Mouse (Mus musculus) hindbrain, embryonic 13.5 days (tissue): ENCODE data around the gene Fam78a. TPM values are rescaled to one million over a fixed set of nuclear protein-coding genes. Genes with fewer than 3 reads are reported as not detected.
"Not testable (repeated sequence)": the region's sequence is repeated elsewhere in the genome, so short reads cannot be mapped to it uniquely, and the experiment has no call there.

Experiments
- ATAC-seq: fragments of 200-750 bp; cut with Nextera tagmentation; 2 replicates; pipeline ENCODE4 v1.8.0; 2017; ENCODE audit warnings: moderate TSS enrichment; ENCODE audit not compliant: low FRiP score
- H3K27ac ChIP-seq: fragments of 300-500 bp; sonication (generic); 2 replicates; pipeline ENCODE4 v1.5.1; 2015; ENCODE audit warnings: inconsistent platforms, mild to moderate bottlenecking, moderate library complexity
- H3K27me3 ChIP-seq: fragments of 300-500 bp; sonication (generic); 2 replicates; pipeline ENCODE4 v1.6.1; 2015; ENCODE audit warnings: mild to moderate bottlenecking, inconsistent platforms
- H3K36me3 ChIP-seq: fragments of 300-500 bp; sonication (generic); 2 replicates; pipeline ENCODE4 v1.6.1; 2015; ENCODE audit warnings: mild to moderate bottlenecking, inconsistent platforms
- H3K4me1 ChIP-seq: fragments of 300-500 bp; sonication (generic); replicated peaks from 2 replicates; pipeline ENCODE4 v1.6.1; 2015; ENCODE audit warnings: inconsistent platforms
- H3K4me2 ChIP-seq: fragments of 300-500 bp; sonication (generic); 2 replicates; pipeline ENCODE4 v1.6.1; 2015; ENCODE audit warnings: inconsistent platforms, mild to moderate bottlenecking, moderate library complexity
- H3K4me3 ChIP-seq: fragments of 300-500 bp; sonication (generic); 2 replicates; pipeline ENCODE4 v1.5.1; 2015; ENCODE audit warnings: mild to moderate bottlenecking, inconsistent platforms
- H3K9ac ChIP-seq: fragments of 300-500 bp; sonication (generic); 2 replicates; pipeline ENCODE4 v1.6.1; 2015; ENCODE audit warnings: mild to moderate bottlenecking, inconsistent platforms
- H3K9me3 ChIP-seq: fragments of 300-500 bp; sonication (generic); 2 replicates; pipeline ENCODE4 v1.6.1; 2016; ENCODE audit warnings: inconsistent platforms
- WGBS: fragments of 180-500 bp; shearing (Covaris S2); methylation state at CpG from one replicate; pipeline ENCODE4 v1.1.7; 2015; 5-methylcytosine and 5-hydroxymethylcytosine counted together
- polyA plus RNA-seq: library from polyadenylated mRNA; unstranded; fragments of >200 nt; fragmentation: Nextera tagmentation; extraction: Ambion mirVana; gene quantifications from 2 replicates; pipeline ENCODE4 v1.2.1, GENCODE M21; 2015

The Fam78a gene
- polyA plus RNA-seq, 1 experiment from 2014 or later = 0.74 TPM

GRCm38 (mm10) chr2:32046009-32046408, 38.6 kb downstream of the Fam78a start:
- Histone ChIP-seq H3K4me3 (no peak overlapping the region), H3K27me3 (no peaks in the 10 kb centered on the region), H3K4me2 (no peak overlapping the region), H3K9me3 (no peaks in the 10 kb centered on the region), H3K27ac (no peak overlapping the region), H3K9ac (no peak overlapping the region), H3K4me1 (no peaks in the 10 kb centered on the region), H3K36me3 (peaks cover 89% of the 10 kb centered on the region)
- 93% methylated on average over 10 of the region's 10 CpGs for WGBS
- ATAC-seq = no peak

DNA sequence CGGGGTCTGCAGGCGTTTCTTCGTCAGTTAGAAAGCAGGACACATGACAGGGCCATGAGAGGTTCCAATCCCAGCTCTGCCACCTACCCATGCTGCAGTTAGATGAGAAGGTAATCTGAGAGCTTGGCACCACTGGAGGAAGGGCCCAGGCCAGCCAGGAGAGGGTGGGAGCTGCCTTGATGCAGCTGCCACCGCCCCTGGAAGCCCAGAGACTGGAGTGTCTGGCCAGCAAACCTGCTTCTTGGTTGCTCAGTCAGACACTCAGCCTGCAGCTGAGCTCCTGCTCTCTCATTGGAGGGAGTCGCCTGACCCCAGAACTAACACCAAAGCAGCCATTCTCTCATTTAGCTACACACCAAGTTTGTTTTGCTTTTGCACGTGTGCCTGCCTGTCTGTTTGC, 39.3 kb downstream of the Fam78a start:
- Histone ChIP-seq H3K36me3 (peaks cover 88% of the 10 kb centered on the region), H3K9ac (no peak overlapping the region), H3K9me3 (no peaks in the 10 kb centered on the region), H3K27me3 (no peaks in the 10 kb centered on the region), H3K27ac (no peak overlapping the region), H3K4me1 (no peaks in the 10 kb centered on the region), H3K4me3 (no peak overlapping the region), H3K4me2 (no peak overlapping the region)
- 91% methylated on average over 6 of the region's 6 CpGs for WGBS
- no peak for ATAC-seq

DNA sequence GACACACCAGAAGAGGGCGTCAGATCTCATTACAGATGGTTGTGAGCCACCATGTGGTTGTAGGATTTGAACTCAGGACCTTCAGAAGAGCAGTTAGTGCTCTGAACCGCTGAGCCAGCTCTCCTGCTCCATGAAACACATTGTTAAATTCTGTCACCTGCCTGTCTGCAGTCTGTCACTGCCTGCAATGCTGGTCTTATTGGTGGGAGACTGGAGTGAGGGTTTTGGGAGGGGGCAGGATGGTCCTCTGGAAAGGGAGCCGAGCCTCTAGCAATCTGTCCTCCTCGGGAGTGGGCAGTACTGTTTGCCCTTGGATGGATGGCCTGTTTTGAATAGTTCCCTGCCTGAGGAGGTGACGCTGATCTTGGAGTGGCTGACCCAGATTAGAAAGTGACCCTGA, 40.8 kb downstream of the Fam78a start:
- Histone ChIP-seq H3K27me3 (no peaks in the 10 kb centered on the region), H3K4me3 (no peak overlapping the region), H3K4me1 (no peaks in the 10 kb centered on the region), H3K4me2 (no peak overlapping the region), H3K9ac (no peak overlapping the region), H3K27ac (no peak overlapping the region), H3K9me3 (no peaks in the 10 kb centered on the region), H3K36me3 (peaks cover 88% of the 10 kb centered on the region)
- 77% methylated on average over 5 of the region's 5 CpGs for WGBS
- no peak for ATAC-seq

GRCm38 (mm10) chr2:32041087-32041486, 43.6 kb downstream of the Fam78a start:
- Histone ChIP-seq H3K4me3 (no peak overlapping the region), H3K27ac (no peak overlapping the region), H3K9ac (no peak overlapping the region), H3K36me3 (peaks cover 89% of the 10 kb centered on the region), H3K4me2 (no peak overlapping the region), H3K27me3 (no peaks in the 10 kb centered on the region), H3K4me1 (no peaks in the 10 kb centered on the region), H3K9me3 (no peaks in the 10 kb centered on the region)
- no peak for ATAC-seq
- WGBS = 95% methylated on average over 2 of the region's 2 CpGs

- H3K9ac ChIP-seq, H3K4me1 ChIP-seq, ATAC-seq, H3K9me3 ChIP-seq, H3K27me3 ChIP-seq, H3K4me2 ChIP-seq, H3K4me3 ChIP-seq, H3K27ac ChIP-seq: not testable (repeated sequence)
- peaks cover 88% of the 10 kb centered on the region for H3K36me3 ChIP-seq
- 93% methylated on average over 9 of the region's 9 CpGs for WGBS
These were observed 44.0 kb downstream of the Fam78a start for GRCm38 (mm10) chr2:32040646-32041045.

- no peaks in the 10 kb centered on the region for H3K27me3 ChIP-seq
- H3K9me3 ChIP-seq = no peaks in the 10 kb centered on the region
- no peak overlapping the region for H3K4me3 ChIP-seq
- H3K36me3 ChIP-seq = peaks cover 92% of the 10 kb centered on the region
- no peak overlapping the region for H3K27ac ChIP-seq
- ATAC-seq = no peak
- 87% methylated on average over 8 of the region's 8 CpGs for WGBS
- H3K9ac ChIP-seq = no peak overlapping the region
- no peak overlapping the region for H3K4me2 ChIP-seq
- no peaks in the 10 kb centered on the region for H3K4me1 ChIP-seq
These were observed 46.0 kb downstream of the Fam78a start for GRCm38 (mm10) chr2:32038661-32039081.

DNA sequence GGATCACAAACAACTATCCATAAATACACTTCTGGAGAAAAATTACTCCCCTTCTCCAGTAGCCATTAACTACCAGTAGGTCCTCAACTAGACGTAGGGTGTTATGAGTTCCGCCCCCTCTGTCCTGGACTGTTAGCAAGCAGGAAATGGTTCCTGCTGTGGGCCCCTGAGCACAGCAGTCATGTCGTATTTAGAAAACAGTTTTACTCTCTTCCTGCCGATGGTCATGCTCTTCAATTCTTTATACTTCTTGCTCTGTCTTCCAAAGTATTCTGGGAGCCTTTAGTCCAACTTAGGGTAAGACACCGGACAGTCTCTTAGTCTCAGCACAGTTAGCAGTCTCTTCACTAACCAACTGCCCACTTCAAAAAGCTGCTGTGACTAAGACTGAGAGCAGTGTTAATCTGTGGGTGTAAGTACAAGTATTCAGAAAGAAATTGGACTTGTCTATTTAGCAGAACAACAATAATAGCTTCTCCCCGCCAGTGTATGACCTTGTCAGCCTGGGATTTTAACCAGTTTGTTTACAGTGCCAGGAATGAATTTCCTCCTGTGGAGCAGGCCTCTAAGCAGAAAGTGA, 47.3 kb downstream of the Fam78a start:
- H3K4me1 ChIP-seq = no peaks in the 10 kb centered on the region
- 83% methylated on average over 6 of the region's 6 CpGs for WGBS

DNA sequence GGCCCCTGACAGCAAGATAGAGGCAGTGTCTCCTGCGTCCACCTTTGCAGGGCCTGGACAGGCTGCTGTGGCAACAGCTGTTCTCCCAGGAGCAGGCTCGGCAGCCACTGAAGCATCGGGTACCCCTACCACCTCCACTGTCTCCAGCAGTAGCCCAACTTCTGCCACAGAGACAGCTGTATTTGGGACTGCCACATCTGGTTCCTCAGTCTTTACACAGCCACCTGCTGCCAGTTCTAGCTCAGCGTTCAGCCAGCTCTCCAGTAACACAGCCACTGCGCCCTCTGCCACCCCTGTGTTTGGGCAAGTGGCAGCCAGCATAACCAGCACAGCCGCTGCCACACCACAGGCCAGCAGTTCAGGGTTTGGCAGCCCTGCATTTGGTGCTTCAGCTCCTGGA, 50.5 kb downstream of the Fam78a start:
- H3K27ac ChIP-seq = no peak overlapping the region
- H3K4me1 ChIP-seq = no peaks in the 10 kb centered on the region
- H3K4me3 ChIP-seq = no peak overlapping the region
- 93% methylated on average over 6 of the region's 6 CpGs for WGBS
- no peak overlapping the region for H3K4me2 ChIP-seq
- no peaks in the 10 kb centered on the region for H3K27me3 ChIP-seq
- H3K36me3 ChIP-seq = peaks cover 92% of the 10 kb centered on the region
- no peaks in the 10 kb centered on the region for H3K9me3 ChIP-seq
- no peak for ATAC-seq
- H3K9ac ChIP-seq = no peak overlapping the region

More for the DNA sequence above, 47.3 kb downstream of the Fam78a start:
- Histone ChIP-seq H3K27me3 (no peaks in the 10 kb centered on the region), H3K9ac (no peak overlapping the region), H3K4me2 (no peak overlapping the region), H3K9me3 (no peaks in the 10 kb centered on the region), H3K27ac (no peak overlapping the region), H3K4me3 (no peak overlapping the region), H3K36me3 (peaks cover 95% of the 10 kb centered on the region)
- no peak for ATAC-seq

DNA sequence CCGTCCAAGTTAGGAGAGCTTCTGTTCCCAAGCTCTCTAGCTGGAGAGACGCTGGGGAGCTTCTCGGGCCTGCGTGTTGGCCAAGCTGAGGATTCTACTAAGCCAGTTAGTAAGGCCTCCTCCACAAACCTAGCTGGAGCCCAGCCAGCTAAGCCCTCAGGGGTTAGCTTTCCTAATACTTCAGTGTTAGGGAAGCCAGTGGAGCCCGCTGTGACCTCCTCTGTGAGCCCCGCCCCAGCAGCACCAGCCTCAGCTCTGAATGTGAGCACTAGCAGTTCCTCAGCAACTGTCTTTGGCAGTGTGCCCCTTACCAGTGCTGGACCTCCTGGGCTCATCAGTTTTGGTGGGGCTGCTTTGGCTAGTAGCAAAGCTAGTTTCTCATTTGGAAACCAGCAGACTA, 51.2 kb downstream of the Fam78a start:
- H3K4me1 ChIP-seq = no peaks in the 10 kb centered on the region
- peaks cover 90% of the 10 kb centered on the region for H3K36me3 ChIP-seq
- H3K9ac ChIP-seq = no peak overlapping the region
- WGBS = 89% methylated on average over 6 of the region's 6 CpGs
- ATAC-seq = no peak
- H3K27me3 ChIP-seq = no peaks in the 10 kb centered on the region
- no peaks in the 10 kb centered on the region for H3K9me3 ChIP-seq
- no peak overlapping the region for H3K4me2 ChIP-seq
- H3K27ac ChIP-seq = no peak overlapping the region
- H3K4me3 ChIP-seq = no peak overlapping the region

DNA sequence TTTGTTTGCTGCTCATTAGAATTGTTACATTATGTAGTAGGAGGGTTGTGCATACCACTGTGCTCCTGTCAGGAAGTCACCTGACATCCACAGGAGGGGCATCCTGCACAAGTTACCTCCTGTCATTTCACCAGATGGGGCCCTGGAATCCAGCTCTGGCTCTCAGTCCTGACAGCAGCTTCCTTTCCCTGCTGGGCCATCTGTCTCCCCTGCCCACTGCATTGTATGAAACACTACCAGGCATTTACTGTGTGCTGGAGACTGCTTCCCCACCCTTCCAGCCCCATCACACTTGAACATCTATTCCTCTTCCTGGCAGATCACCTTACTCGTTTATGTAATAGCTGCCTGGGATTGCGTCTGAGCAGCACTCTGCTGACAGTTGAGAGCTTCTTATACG, 55.0 kb downstream of the Fam78a start:
- Histone ChIP-seq H3K9ac (no peak overlapping the region), H3K36me3 (peaks cover 91% of the 10 kb centered on the region), H3K27ac (no peak overlapping the region), H3K4me2 (no peak overlapping the region), H3K27me3 (no peaks in the 10 kb centered on the region), H3K4me3 (no peak overlapping the region), H3K9me3 (no peaks in the 10 kb centered on the region), H3K4me1 (no peaks in the 10 kb centered on the region)
- 86% methylated on average over 3 of the region's 3 CpGs for WGBS
- ATAC-seq = no peak

- Histone ChIP-seq H3K4me2 (no peak overlapping the region), H3K27ac (no peak overlapping the region), H3K4me3 (no peak overlapping the region), H3K9me3 (no peaks in the 10 kb centered on the region), H3K9ac (no peak overlapping the region), H3K36me3 (peaks cover 89% of the 10 kb centered on the region), H3K27me3 (no peaks in the 10 kb centered on the region), H3K4me1 (no peaks in the 10 kb centered on the region)
- ATAC-seq = no peak
- WGBS = 97% methylated on average over 4 of the region's 4 CpGs
These were observed 60.3 kb downstream of the Fam78a start for GRCm38 (mm10) chr2:32024372-32024771.

GRCm38 (mm10) chr2:32020229-32020628, 64.4 kb downstream of the Fam78a start:
- H3K4me3 ChIP-seq = no peak overlapping the region
- no peaks in the 10 kb centered on the region for H3K4me1 ChIP-seq
- WGBS = 94% methylated on average over 5 of the region's 5 CpGs
- no peaks in the 10 kb centered on the region for H3K27me3 ChIP-seq
- no peak overlapping the region for H3K4me2 ChIP-seq
- no peaks in the 10 kb centered on the region for H3K9me3 ChIP-seq
- H3K36me3 ChIP-seq = peaks cover 94% of the 10 kb centered on the region
- H3K27ac ChIP-seq = no peak overlapping the region
- no peak overlapping the region for H3K9ac ChIP-seq
- ATAC-seq = no peak

DNA sequence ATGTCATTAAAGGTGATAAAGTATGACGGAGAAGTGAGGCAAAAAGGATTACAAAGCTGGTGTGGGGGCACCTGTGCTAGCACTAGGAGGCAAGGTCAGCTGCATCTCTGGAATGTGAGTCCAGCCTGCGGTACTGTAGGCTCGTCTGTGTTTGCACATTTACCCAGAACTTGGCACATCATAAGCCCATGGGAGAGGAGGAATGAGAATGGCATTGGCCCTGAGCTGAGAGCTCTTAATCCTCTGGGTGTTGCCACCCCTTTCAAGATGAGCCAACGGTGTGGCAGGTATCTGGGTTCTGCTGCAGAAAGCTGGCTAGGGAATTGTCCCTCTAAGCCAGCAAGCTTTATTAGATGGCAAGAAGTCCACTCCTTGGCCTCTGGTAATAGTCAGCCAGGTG, 65.0 kb downstream of the Fam78a start:
- no peak overlapping the region for H3K4me3 ChIP-seq

More for the DNA sequence above, 65.0 kb downstream of the Fam78a start:
- Histone ChIP-seq H3K27ac (no peak overlapping the region), H3K9ac (no peak overlapping the region), H3K4me2 (no peak overlapping the region), H3K4me1 (no peaks in the 10 kb centered on the region), H3K27me3 (no peaks in the 10 kb centered on the region), H3K9me3 (no peaks in the 10 kb centered on the region), H3K36me3 (peaks cover 93% of the 10 kb centered on the region)
- WGBS = 82% methylated on average over 4 of the region's 4 CpGs
- no peak for ATAC-seq
